Mouse (Mus musculus) heart, embryonic 12.5 days (tissue): ENCODE data around the gene Iqgap2. TPM values are rescaled to one million over a fixed set of nuclear protein-coding genes. Genes with fewer than 3 reads are reported as not detected.

Experiments used
- ATAC-seq: fragments of 200-750 bp; cut with Nextera tagmentation; 2 replicates; pipeline ENCODE4 v1.8.0; 2017; ENCODE audit warnings: moderate TSS enrichment, moderate library complexity; ENCODE audit not compliant: insufficient number of reproducible peaks, low FRiP score
- H3K27ac ChIP-seq: fragments of 300-500 bp; sonication (generic); 2 replicates; pipeline ENCODE4 v1.5.1; 2016; ENCODE audit warnings: mild to moderate bottlenecking, moderate library complexity; ENCODE audit not compliant: poor library complexity, severe bottlenecking
- H3K27me3 ChIP-seq: fragments of 300-500 bp; sonication (generic); replicated peaks from 2 replicates; pipeline ENCODE4 v1.6.1; 2016; ENCODE audit warnings: mild to moderate bottlenecking, moderate library complexity
- H3K36me3 ChIP-seq: fragments of 300-500 bp; sonication (generic); 2 replicates; pipeline ENCODE4 v1.6.1; 2016; ENCODE audit warnings: mild to moderate bottlenecking, moderate library complexity
- H3K4me1 ChIP-seq: fragments of 300-500 bp; sonication (generic); replicated peaks from 2 replicates; pipeline ENCODE4 v1.6.1; 2016; ENCODE audit warnings: mild to moderate bottlenecking
- H3K4me2 ChIP-seq: fragments of 300-500 bp; sonication (generic); 2 replicates; pipeline ENCODE4 v1.6.1; 2016; ENCODE audit warnings: mild to moderate bottlenecking, moderate library complexity
- H3K4me3 ChIP-seq: fragments of 300-500 bp; sonication (generic); 2 replicates; pipeline ENCODE4 v1.5.1; 2016; ENCODE audit warnings: mild to moderate bottlenecking
- H3K9ac ChIP-seq: fragments of 300-500 bp; sonication (generic); 2 replicates; pipeline ENCODE4 v1.6.1; 2016; ENCODE audit warnings: mild to moderate bottlenecking, moderate library complexity
- H3K9me3 ChIP-seq: fragments of 300-500 bp; sonication (generic); replicated peaks from 2 replicates; pipeline ENCODE4 v1.6.1; 2016; ENCODE audit warnings: mild to moderate bottlenecking, moderate library complexity
- WGBS: fragments of 180-500 bp; shearing (Covaris S2); methylation state at CpG from one replicate; pipeline ENCODE4 v1.1.7; 2016; 5-methylcytosine and 5-hydroxymethylcytosine counted together
- polyA plus RNA-seq: library from polyadenylated mRNA; unstranded; fragments of >200 nt; fragmentation: Nextera tagmentation; extraction: Ambion mirVana; gene quantifications from 2 replicates; pipeline ENCODE4 v1.2.1, GENCODE M21; 2016

Gene Iqgap2
- polyA plus RNA-seq, 1 experiment from 2014 or later: 6.9 TPM

- H3K4me2 ChIP-seq: no peak overlapping the region
- ATAC-seq: no peak
- no peaks in the 10 kb centered on the region for H3K36me3 ChIP-seq
- no peak overlapping the region for H3K27ac ChIP-seq
- no peak overlapping the region for H3K4me3 ChIP-seq
- H3K9ac ChIP-seq: no peak overlapping the region
- 77% methylated on average over 7 of the region's 7 CpGs for WGBS
- H3K9me3 ChIP-seq: no peaks in the 10 kb centered on the region
- H3K27me3 ChIP-seq: no peaks in the 10 kb centered on the region
- peaks cover 21% of the 10 kb centered on the region for H3K4me1 ChIP-seq
These were observed 239.7 kb downstream of the Iqgap2 start for GRCm38 (mm10) chr13:95651870-95652668.

GRCm38 (mm10) chr13:95649941-95650340 lies 241.8 kb downstream of the Iqgap2 start:
- Histone ChIP-seq H3K9me3 (no peaks in the 10 kb centered on the region), H3K4me2 (no peak overlapping the region), H3K27ac (no peak overlapping the region), H3K27me3 (no peaks in the 10 kb centered on the region), H3K9ac (no peak overlapping the region), H3K4me1 (peaks cover 17% of the 10 kb centered on the region), H3K36me3 (0 out of 2 replicates have a peak, but pooled peaks cover 3% of the 10 kb centered on the region), H3K4me3 (no peak overlapping the region)
- ATAC-seq: no peak
- WGBS: 87% methylated on average over 3 of the region's 3 CpGs

DNA sequence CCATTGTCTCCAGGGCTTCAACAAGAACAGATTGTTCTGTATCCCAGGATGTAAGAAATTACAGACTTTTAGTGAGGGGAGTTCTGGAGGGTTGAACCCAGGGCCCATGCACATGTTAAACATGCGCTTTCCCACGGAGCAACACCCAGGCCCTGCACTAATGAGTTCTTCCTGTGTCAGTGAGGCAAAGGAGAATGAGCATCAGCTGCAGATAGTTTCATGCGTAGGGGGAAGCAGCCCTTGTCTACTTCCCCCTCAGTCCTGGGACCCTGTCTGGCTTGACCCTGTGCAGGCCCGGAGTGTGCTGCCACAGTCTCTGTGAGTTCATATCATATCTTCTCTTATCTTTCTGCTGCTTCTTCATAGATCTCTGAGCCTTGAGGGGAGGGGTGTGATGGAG lies 244.5 kb downstream of the Iqgap2 start:
- H3K4me2 ChIP-seq: no peak overlapping the region
- 0 out of 2 replicates have a peak, but pooled peaks cover 3% of the 10 kb centered on the region for H3K36me3 ChIP-seq
- ATAC-seq: no peak
- peak overlapping the region; percentile 53 for H3K27ac ChIP-seq
- 39% methylated on average over 4 of the region's 4 CpGs for WGBS
- H3K4me3 ChIP-seq: no peak overlapping the region
- no peak overlapping the region for H3K9ac ChIP-seq
- no peaks in the 10 kb centered on the region for H3K9me3 ChIP-seq
- H3K27me3 ChIP-seq: no peaks in the 10 kb centered on the region
- H3K4me1 ChIP-seq: peaks cover 29% of the 10 kb centered on the region

- peak overlapping the region; percentile 53; the same call in 1 of the 2 replicates for H3K27ac ChIP-seq
- H3K4me1 ChIP-seq: peaks cover 28% of the 10 kb centered on the region
- no peaks in the 10 kb centered on the region for H3K27me3 ChIP-seq
- 38% methylated on average over 9 of the region's 9 CpGs for WGBS
- 0 out of 2 replicates have a peak, but pooled peaks cover 3% of the 10 kb centered on the region for H3K36me3 ChIP-seq
- no peak overlapping the region for H3K4me2 ChIP-seq
- no peak overlapping the region for H3K9ac ChIP-seq
- no peaks in the 10 kb centered on the region for H3K9me3 ChIP-seq
- 0 out of 2 replicates have a peak, but pooled peaks have one; percentile 37 for ATAC-seq
- H3K4me3 ChIP-seq: no peak overlapping the region
These were observed 245.0 kb downstream of the Iqgap2 start for GRCm38 (mm10) chr13:95646687-95647111.

DNA sequence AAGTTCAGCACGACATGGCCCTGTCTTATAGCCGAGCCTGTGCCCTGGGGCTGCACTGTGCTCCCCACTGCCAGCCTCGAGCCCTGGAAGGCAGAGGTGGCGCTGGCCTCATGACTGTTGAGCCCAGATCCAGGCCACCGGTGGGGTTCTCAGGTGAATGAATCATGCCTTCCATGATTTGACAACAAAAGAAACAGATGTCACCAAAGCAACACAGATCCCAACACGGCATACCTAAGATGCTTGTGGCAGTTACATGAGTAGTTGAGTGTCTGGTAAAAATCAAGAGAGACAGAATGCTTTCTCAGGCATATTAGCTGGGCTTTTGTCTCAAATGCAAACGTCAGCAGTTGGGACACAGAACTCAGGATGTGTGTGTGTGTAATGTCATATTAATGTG lies 248.0 kb downstream of the Iqgap2 start:
- no peak overlapping the region for H3K4me3 ChIP-seq
- 0 out of 2 replicates have a peak, but pooled peaks cover 3% of the 10 kb centered on the region for H3K36me3 ChIP-seq
- H3K9me3 ChIP-seq: no peaks in the 10 kb centered on the region
- H3K4me2 ChIP-seq: peak overlapping the region; percentile 44; the same call in 1 of the 2 replicates
- no peaks in the 10 kb centered on the region for H3K27me3 ChIP-seq
- H3K9ac ChIP-seq: 0 out of 2 replicates have a peak overlapping the region, but pooled peaks have one; percentile 13
- 33% methylated on average over 7 of the region's 7 CpGs for WGBS
- peaks cover 46% of the 10 kb centered on the region for H3K4me1 ChIP-seq
- ATAC-seq: no peak
- peak overlapping the region; percentile 79 for H3K27ac ChIP-seq

GRCm38 (mm10) chr13:95641061-95641986 lies 250.4 kb downstream of the Iqgap2 start:
- no peak overlapping the region for H3K9ac ChIP-seq
- H3K4me2 ChIP-seq: no peak overlapping the region
- no peak overlapping the region for H3K4me3 ChIP-seq
- WGBS: 87% methylated on average over 17 of the region's 17 CpGs
- peaks cover 55% of the 10 kb centered on the region for H3K4me1 ChIP-seq
- 0 out of 2 replicates have a peak, but pooled peaks cover 3% of the 10 kb centered on the region for H3K36me3 ChIP-seq
- no peaks in the 10 kb centered on the region for H3K9me3 ChIP-seq
- ATAC-seq: no peak
- peak overlapping the region; percentile 11; the same call in 1 of the 2 replicates for H3K27ac ChIP-seq
- H3K27me3 ChIP-seq: no peaks in the 10 kb centered on the region

- no peak for ATAC-seq
- H3K9me3 ChIP-seq: no peaks in the 10 kb centered on the region
- no peak overlapping the region for H3K4me3 ChIP-seq
- no peaks in the 10 kb centered on the region for H3K36me3 ChIP-seq
- H3K4me2 ChIP-seq: no peak overlapping the region
- H3K27me3 ChIP-seq: no peaks in the 10 kb centered on the region
- 97% methylated on average over 1 of the region's 1 CpGs for WGBS
- no peak overlapping the region for H3K9ac ChIP-seq
- no peak overlapping the region; the same call in 1 of the 2 replicates for H3K27ac ChIP-seq
- H3K4me1 ChIP-seq: peaks cover 61% of the 10 kb centered on the region
These were observed 251.3 kb downstream of the Iqgap2 start for GRCm38 (mm10) chr13:95640408-95640807.

GRCm38 (mm10) chr13:95639336-95640116 lies 252.2 kb downstream of the Iqgap2 start:
- no peak overlapping the region for H3K9ac ChIP-seq
- WGBS: 58% methylated on average over 15 of the region's 15 CpGs

DNA sequence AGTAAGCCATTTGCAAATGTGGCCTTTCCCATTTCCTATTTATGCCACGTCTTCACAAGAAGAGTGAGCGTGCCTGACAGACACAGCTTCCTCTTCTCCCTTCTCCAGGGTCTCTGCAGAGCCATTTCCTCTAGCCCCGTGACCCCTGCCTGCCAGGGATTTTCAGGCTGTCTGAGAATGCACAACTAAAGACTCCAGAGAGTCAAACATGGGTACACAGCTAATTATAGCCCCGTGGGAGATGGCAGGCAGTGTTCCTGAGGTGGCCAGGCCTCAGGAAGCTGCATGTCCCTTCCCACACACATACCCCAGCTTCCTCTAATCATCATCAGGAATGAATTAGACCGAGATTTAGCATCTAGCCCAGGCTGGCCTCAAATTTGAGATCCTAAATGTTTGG lies 252.8 kb downstream of the Iqgap2 start:
- no peaks in the 10 kb centered on the region for H3K36me3 ChIP-seq
- peak overlapping the region; percentile 17; the same call in 1 of the 2 replicates for H3K4me2 ChIP-seq
- no peaks in the 10 kb centered on the region for H3K9me3 ChIP-seq
- WGBS: 6% methylated on average over 5 of the region's 5 CpGs
- peak; percentile 47; the same call in 1 of the 2 replicates for ATAC-seq
- H3K27me3 ChIP-seq: no peaks in the 10 kb centered on the region
- H3K4me3 ChIP-seq: no peak overlapping the region
- peak overlapping the region; percentile 86 for H3K27ac ChIP-seq
- no peak overlapping the region for H3K9ac ChIP-seq
- peaks cover 56% of the 10 kb centered on the region for H3K4me1 ChIP-seq

More at GRCm38 (mm10) chr13:95639336-95640116, 252.2 kb downstream of the Iqgap2 start:
- Histone ChIP-seq H3K4me3 (no peak overlapping the region), H3K4me1 (peaks cover 60% of the 10 kb centered on the region), H3K36me3 (no peaks in the 10 kb centered on the region), H3K27ac (peak overlapping the region; percentile 86), H3K9me3 (no peaks in the 10 kb centered on the region), H3K27me3 (no peaks in the 10 kb centered on the region), H3K4me2 (no peak overlapping the region)
- ATAC-seq: no peak

- ATAC-seq: no peak
- H3K4me1 ChIP-seq: peaks cover 51% of the 10 kb centered on the region
- H3K4me3 ChIP-seq: no peak overlapping the region
- H3K9me3 ChIP-seq: no peaks in the 10 kb centered on the region
- H3K27ac ChIP-seq: no peak overlapping the region; the same call in 1 of the 2 replicates
- no peak overlapping the region for H3K4me2 ChIP-seq
- H3K36me3 ChIP-seq: no peaks in the 10 kb centered on the region
- 0 out of 2 replicates have a peak overlapping the region, but pooled peaks have one; percentile 46 for H3K9ac ChIP-seq
- H3K27me3 ChIP-seq: no peaks in the 10 kb centered on the region
- WGBS: 64% methylated on average over 10 of the region's 10 CpGs
These were observed 254.0 kb downstream of the Iqgap2 start for GRCm38 (mm10) chr13:95637737-95638136.
